Mouse (Mus musculus): ENCODE results near the gene Twf2.

DNA sequence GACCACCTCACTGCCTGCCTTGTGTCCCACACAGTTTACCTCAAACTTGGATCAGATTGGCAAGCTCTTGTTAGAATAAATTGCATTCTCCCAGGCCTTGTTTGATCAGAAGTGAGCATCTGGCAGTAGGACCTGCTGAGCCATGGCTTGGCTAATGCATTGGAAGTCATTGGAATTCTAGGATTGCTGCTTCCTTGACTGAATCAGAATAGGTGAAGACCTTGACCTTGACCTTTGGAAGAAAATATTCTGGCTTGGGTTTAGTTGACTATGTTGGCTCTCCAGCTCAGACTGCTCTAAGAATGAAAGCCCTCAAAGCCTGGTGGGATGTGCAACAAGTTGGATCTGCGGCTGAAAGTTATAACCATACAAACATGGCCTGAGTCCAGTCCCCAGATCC lies 11.6 kb upstream of the Twf2 start:
- TF ChIP-seq CTCF (IDR thresholded peaks at IDR 0.05; ENCODE audit: low read depth, low read length) (no peak), POLR2A (IDR thresholded peaks at IDR 0.05; ENCODE audit: extremely low read depth, insufficient read depth, low read length) (no peak)

All from liver, adult 2 months (tissue).